Mouse (Mus musculus) myocyte (in vitro differentiated cells): ENCODE data around the gene Gdf15.

ENCODE experiments used
- CEBPB ChIP-seq: IDR thresholded peaks from 2 replicates; pipeline ENCODE4 v1.6.1; 2011; ENCODE audit warnings: mild to moderate bottlenecking, moderate library complexity; ENCODE audit not compliant: poor library complexity, insufficient read depth, severe bottlenecking
- E2F4 ChIP-seq: IDR thresholded peaks from one replicate; pipeline ENCODE4 v1.6.1; 2011; ENCODE audit warnings: mild to moderate bottlenecking, control low read depth, moderate library complexity; ENCODE audit not compliant: insufficient read depth
- MAX ChIP-seq: IDR thresholded peaks from one replicate; pipeline ENCODE4 v1.6.1; 2011; ENCODE audit warnings: low read depth, mild to moderate bottlenecking, control low read depth
- MYOG ChIP-seq, 3 experiments: IDR thresholded peaks; one replicate each; pipeline ENCODE4 v1.6.1; 2011; ENCODE audit warnings: control low read depth in 2 of 3, low read depth in 2 of 3, mild to moderate bottlenecking in 2 of 3; ENCODE audit not compliant: insufficient read length in 2 of 3, control insufficient read depth in 1 of 3, insufficient read depth in 1 of 3
- POLR2A ChIP-seq: IDR thresholded peaks from one replicate; pipeline ENCODE4 v1.6.1; 2011; ENCODE audit warnings: low read depth, mild to moderate bottlenecking, control low read depth, moderate library complexity; ENCODE audit not compliant: insufficient read length
- POLR2AphosphoS2 ChIP-seq: IDR thresholded peaks from one replicate; pipeline ENCODE4 v1.6.1; 2011; ENCODE audit warnings: low read depth, control low read depth; ENCODE audit not compliant: insufficient read length
- REST ChIP-seq: IDR thresholded peaks from one replicate; pipeline ENCODE4 v1.6.1; 2011; ENCODE audit warnings: mild to moderate bottlenecking, control low read depth, moderate library complexity; ENCODE audit not compliant: insufficient read depth, insufficient read length
- SRF ChIP-seq: IDR thresholded peaks from one replicate; pipeline ENCODE4 v1.6.1; 2011; ENCODE audit warnings: low read depth; ENCODE audit not compliant: control insufficient read depth, insufficient read length
- TCF12 ChIP-seq: IDR thresholded peaks from one replicate; pipeline ENCODE4 v1.6.1; 2011; ENCODE audit warnings: mild to moderate bottlenecking, control low read depth; ENCODE audit not compliant: poor library complexity, insufficient read depth, severe bottlenecking
- TCF3 ChIP-seq: IDR thresholded peaks from one replicate; pipeline ENCODE4 v1.6.1; 2011; ENCODE audit warnings: low read depth, control low read depth; ENCODE audit not compliant: insufficient read length
- USF1 ChIP-seq: IDR thresholded peaks from one replicate; pipeline ENCODE4 v1.6.1; 2011; ENCODE audit warnings: low read depth, mild to moderate bottlenecking, control low read depth, moderate library complexity

DNA sequence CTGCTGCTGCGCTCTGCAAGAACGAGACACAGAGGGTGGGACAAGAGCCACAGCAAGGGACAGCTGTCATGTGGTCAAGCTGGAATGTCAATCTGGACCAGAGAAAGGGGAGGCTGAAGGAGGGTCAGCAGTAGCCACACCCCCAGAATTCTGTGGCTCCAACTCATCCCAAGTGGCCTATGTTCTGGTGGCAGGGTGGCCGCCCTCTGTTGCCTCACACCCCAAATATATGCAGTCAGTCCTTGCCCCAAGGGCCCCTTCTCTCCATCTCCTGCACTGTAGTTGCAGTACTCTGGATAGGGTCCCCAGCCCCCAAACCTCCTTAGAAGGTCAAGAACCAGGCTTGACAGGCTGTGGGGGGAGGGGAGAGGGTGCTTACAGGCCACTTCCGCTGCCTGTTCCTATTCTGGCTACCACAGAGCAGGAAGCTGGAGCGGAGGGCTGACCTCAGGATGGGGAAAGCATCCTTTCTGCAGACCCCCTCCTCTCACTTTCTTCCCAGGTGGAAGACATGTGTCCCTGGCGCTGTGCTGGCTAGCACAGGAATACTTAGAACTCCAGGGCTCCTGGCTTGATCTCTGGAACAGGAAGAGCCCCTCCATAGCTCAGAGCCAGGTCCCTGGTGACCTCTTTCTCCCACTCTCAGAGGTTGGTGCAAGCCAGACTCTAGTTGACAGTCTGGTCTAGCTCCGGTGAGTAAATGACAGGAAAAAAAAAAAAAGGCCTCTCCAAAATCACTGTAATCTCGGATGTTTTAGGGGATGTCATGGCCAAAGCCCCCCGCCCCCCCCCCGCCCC, 31.6 kb downstream of the Gdf15 start:
- TF ChIP-seq POLR2A (no peak), USF1 (no peak), TCF3 (no peak), MYOG (IDR thresholded peaks at IDR 0.05; ENCODE audit: control insufficient read depth in 1 of 3, insufficient read depth in 1 of 3, insufficient read length in 2 of 3, low read depth in 2 of 3) (peak; percentile 76 to 95 (median 77)), CEBPB (no peak), E2F4 (no peak), TCF12 (no peak), POLR2AphosphoS2 (no peak), MAX (no peak), SRF (no peak), REST (no peak)
